In genomic region chr10:43697917-43698316, GRCm38 (mm10) we compare ENCODE assay signal across 23 mouse cellular contexts.
A peak's percentile ranks its signal among the peaks of the same experiment; 100 is the strongest.
DNase-seq lines count a peak whose midpoint lies in the region; ATAC-seq and TF ChIP-seq lines count a peak whose summit lies in the region.
"Had no signal": no experiment of that assay in that cellular context is flagged by ENCODE, and none has a peak within 500 bp of the region (broad histone marks: within the 10 kb centered on the region; RNA-seq: fewer than 3 reads in every experiment).

No protein-coding gene starts in this region.

- no peaks in the 10 kb centered on the region for H3K27me3 ChIP-seq in lung, embryonic 14.5 days (ENCODE audit: insufficient read depth, low read length)
- H3K27me3 ChIP-seq: CH12.LX; hindbrain, embryonic 15.5 days; intestine, embryonic 15.5 days; limb, embryonic 13.5 days; neural tube, embryonic 12.5 days had no signal

- H3K4me1 ChIP-seq in lung, embryonic 14.5 days (ENCODE audit: insufficient read depth), result peaks cover 10% of the 10 kb centered on the region
- H3K4me1 ChIP-seq: hindbrain, embryonic 15.5 days; neural tube, embryonic 12.5 days had no signal

- DNase-seq in adrenal gland, postnatal 10 days, result peak; percentile 43
- DNase-seq in adrenal gland, adult 8-10 months, result no peak
- peak; percentile 74 for DNase-seq in lung, embryonic 14.5 days
- no peak for DNase-seq in lung, postnatal 10 days
- peak; percentile 74 for DNase-seq in 416B (ENCODE audit: low read depth)
- peak; percentile 10 for DNase-seq in adrenal gland, postnatal 25 days
- no peak for DNase-seq in heart, postnatal 4 days
- no peak for DNase-seq in left cerebral cortex, postnatal 36 days (ENCODE audit: low spot score in 2 of 2)
- DNase-seq: B cell, adult 2 months; cerebellum, adult 11 months; cerebellum, adult 9-11 months; heart, postnatal 36 days; kidney, adult 9 months; lung, postnatal 4 days; right cerebral cortex, postnatal 14 days had no signal

- ATAC-seq in lung, embryonic 14.5 days (ENCODE audit: insufficient read depth), result no peak
- ATAC-seq: intestine, embryonic 15.5 days; liver, embryonic 12.5 days had no signal

- H3K9me3 ChIP-seq in lung, embryonic 14.5 days (ENCODE audit: low read depth, low read length), result no peaks in the 10 kb centered on the region
- H3K9me3 ChIP-seq: embryonic facial prominence, embryonic 13.5 days; G1E; hindbrain, embryonic 15.5 days; intestine, embryonic 15.5 days; limb, embryonic 13.5 days; liver, embryonic 12.5 days; neural tube, embryonic 12.5 days had no signal

- no peak overlapping the region for H3K27ac ChIP-seq in lung, embryonic 14.5 days (ENCODE audit: low read depth)
- H3K27ac ChIP-seq: embryonic facial prominence, embryonic 13.5 days; hindbrain, embryonic 15.5 days; intestine, embryonic 15.5 days; limb, embryonic 13.5 days; liver, embryonic 12.5 days; neural tube, embryonic 12.5 days had no signal

- no peak for TF ChIP-seq CTCF in lung, embryonic 14.5 days (IDR thresholded peaks at IDR 0.05; ENCODE audit: low read depth)

- H3K4me2 ChIP-seq in lung, embryonic 14.5 days, result no peak overlapping the region
- H3K4me2 ChIP-seq: embryonic facial prominence, embryonic 13.5 days; hindbrain, embryonic 15.5 days; intestine, embryonic 15.5 days; limb, embryonic 13.5 days; liver, embryonic 12.5 days; neural tube, embryonic 12.5 days had no signal

- no peaks in the 10 kb centered on the region for H3K36me3 ChIP-seq in lung, embryonic 14.5 days (ENCODE audit: insufficient read depth)
- H3K36me3 ChIP-seq: embryonic facial prominence, embryonic 13.5 days; G1E; hindbrain, embryonic 15.5 days; intestine, embryonic 15.5 days; limb, embryonic 13.5 days; liver, embryonic 12.5 days; neural tube, embryonic 12.5 days had no signal

- no peak overlapping the region for H3K9ac ChIP-seq in lung, embryonic 14.5 days
- H3K9ac ChIP-seq: embryonic facial prominence, embryonic 13.5 days; hindbrain, embryonic 15.5 days; intestine, embryonic 15.5 days; limb, embryonic 13.5 days; liver, embryonic 12.5 days; neural tube, embryonic 12.5 days had no signal

- intact Hi-C loops in left cerebral cortex, postnatal 36 days (cut with DNase I), result no loop called here

- 27% methylated on average over 2 of the region's 2 CpGs for WGBS in lung, embryonic 14.5 days

- no peak overlapping the region for H3K4me3 ChIP-seq in lung, embryonic 14.5 days (ENCODE audit: low read depth, low read length)
- H3K4me3 ChIP-seq: embryonic facial prominence, embryonic 13.5 days; hindbrain, embryonic 15.5 days; intestine, embryonic 15.5 days; limb, embryonic 13.5 days; liver, embryonic 12.5 days; neural tube, embryonic 12.5 days had no signal

Comparison
In these comparisons a context has a peak if more than half of its experiments do, and no peak if none do; other contexts are left out.
1. DNase-seq: peak in adrenal gland, postnatal 10 days (single experiment), lung, embryonic 14.5 days (single experiment), 416B (single experiment) and adrenal gland, postnatal 25 days (single experiment); none in adrenal gland, adult 8-10 months (single experiment), lung, postnatal 10 days (single experiment), heart, postnatal 4 days (single experiment) and left cerebral cortex, postnatal 36 days (0 of 2).